Mouse (Mus musculus): ENCODE measurements around the gene Ptms.
A peak's percentile ranks its signal among the peaks of the same experiment; 100 is the strongest.

The Ptms gene

GRCm38 (mm10) chr6:124919695-124920317, at the start of gene Ptms:
Gene Ptms, minus strand, starts transcription at chr6:124920103.
- peak; percentile 98 for DNase-seq

- DNase-seq = peak; percentile 76
Measured at GRCm38 (mm10) chr6:124967766-124968165, 47.9 kb upstream of the Ptms start.

- peak; percentile 33 for DNase-seq
Measured at GRCm38 (mm10) chr6:124966466-124967118, 46.7 kb upstream of the Ptms start.

- no peak for DNase-seq
Measured at GRCm38 (mm10) chr6:124965747-124966146, 45.8 kb upstream of the Ptms start.

GRCm38 (mm10) chr6:124965088-124965719, 45.3 kb upstream of the Ptms start, which contains the start of gene Cops7a:
Gene Cops7a, minus strand, starts transcription at chr6:124965538.
- peak; percentile 96 for DNase-seq

GRCm38 (mm10) chr6:124964638-124965037, 44.7 kb upstream of the Ptms start:
- no peak for DNase-seq

GRCm38 (mm10) chr6:124961021-124961420, 41.1 kb upstream of the Ptms start:
- DNase-seq = no peak

GRCm38 (mm10) chr6:124959960-124960359, 40.1 kb upstream of the Ptms start:
- DNase-seq = no peak

- DNase-seq = peak; percentile 41
Measured at GRCm38 (mm10) chr6:124958127-124958526, 38.2 kb upstream of the Ptms start.

- no peak for DNase-seq
Measured at GRCm38 (mm10) chr6:124955212-124955611, 35.3 kb upstream of the Ptms start.

GRCm38 (mm10) chr6:124953991-124954715, 34.2 kb upstream of the Ptms start:
- DNase-seq = no peak

- DNase-seq = no peak
Measured at GRCm38 (mm10) chr6:124943526-124943925, 23.6 kb upstream of the Ptms start.

- no peak for DNase-seq
Measured at GRCm38 (mm10) chr6:124941679-124942078, 21.8 kb upstream of the Ptms start.

GRCm38 (mm10) chr6:124938554-124938953, 18.7 kb upstream of the Ptms start:
- DNase-seq = no peak

GRCm38 (mm10) chr6:124937493-124937892, 17.6 kb upstream of the Ptms start:
- DNase-seq = peak; percentile 46

GRCm38 (mm10) chr6:124936681-124937080, 16.8 kb upstream of the Ptms start:
- DNase-seq = no peak

- no peak for DNase-seq
Measured at GRCm38 (mm10) chr6:124934670-124935069, 14.8 kb upstream of the Ptms start.

GRCm38 (mm10) chr6:124933127-124933526, 13.2 kb upstream of the Ptms start:
- no peak for DNase-seq

GRCm38 (mm10) chr6:124932314-124932695, 12.4 kb upstream of the Ptms start:
- no peak for DNase-seq

- DNase-seq = peak; percentile 47
Measured at GRCm38 (mm10) chr6:124931525-124932313, 11.8 kb upstream of the Ptms start.

GRCm38 (mm10) chr6:124930754-124931524, 11.0 kb upstream of the Ptms start, which contains the start of gene Mlf2:
Gene Mlf2, plus strand, starts transcription at chr6:124931386.
- DNase-seq = peak; percentile 100

- peak; percentile 69 for DNase-seq
Measured at GRCm38 (mm10) chr6:124930231-124930630, 10.3 kb upstream of the Ptms start.
